Mouse (Mus musculus) embryonic facial prominence, embryonic 14.5 days (tissue): ENCODE data around the gene Adck2. TPM values are rescaled to one million over a fixed set of nuclear protein-coding genes. Genes with fewer than 3 reads are reported as not detected.

Experiments used
- polyA plus RNA-seq: library from polyadenylated mRNA; unstranded; fragments of >200 nt; fragmentation: Nextera tagmentation; extraction: Ambion mirVana; gene quantifications from 2 replicates; pipeline ENCODE4 v1.2.1, GENCODE M21; 2014

Gene Adck2
- polyA plus RNA-seq, 1 experiment from 2014 or later = 27.3 TPM

Other genes with a start within 250 kb of the Adck2 start
- gene Slc37a3, start 196.2 kb upstream of the Adck2 start, polyA plus RNA-seq = 56.9 and 57.3 TPM in 2 replicates
- 0.93 and 1.8 TPM in 2 replicates for gene Rab19, start 192.7 kb upstream of the Adck2 start, polyA plus RNA-seq
- gene Mkrn1, start 153.4 kb upstream of the Adck2 start, polyA plus RNA-seq = 67.1 and 72.4 TPM in 2 replicates
- gene Dennd2a, start 16.0 kb upstream of the Adck2 start, polyA plus RNA-seq = 24.0 and 28.4 TPM in 2 replicates
- gene Gm42420, start 11.9 kb downstream of the Adck2 start, polyA plus RNA-seq = not detected in 2 replicates
- gene Ndufb2, start 18.7 kb downstream of the Adck2 start, polyA plus RNA-seq = 343 and 390 TPM in 2 replicates
- gene Braf, start 151.6 kb downstream of the Adck2 start, polyA plus RNA-seq = 12.8 and 13.5 TPM in 2 replicates
- 184 and 187 TPM in 2 replicates for gene Mrps33, start 237.1 kb downstream of the Adck2 start, polyA plus RNA-seq